Mouse (Mus musculus): Measurements from ENCODE around the gene Rtn2.
"Not testable (repeated sequence)": the region's sequence is repeated elsewhere in the genome, so short reads cannot be mapped to it uniquely, and the experiment has no call there.

Rtn2 gene

GRCm38 (mm10) chr7:19268993-19269681 lies 13.3 kb upstream of the Rtn2 start:
- no peak for DNase-seq (ENCODE audit: low spot score)

- DNase-seq (ENCODE audit: low spot score): peak; percentile 70
Observed at GRCm38 (mm10) chr7:19269721-19270441, 12.5 kb upstream of the Rtn2 start.

DNA sequence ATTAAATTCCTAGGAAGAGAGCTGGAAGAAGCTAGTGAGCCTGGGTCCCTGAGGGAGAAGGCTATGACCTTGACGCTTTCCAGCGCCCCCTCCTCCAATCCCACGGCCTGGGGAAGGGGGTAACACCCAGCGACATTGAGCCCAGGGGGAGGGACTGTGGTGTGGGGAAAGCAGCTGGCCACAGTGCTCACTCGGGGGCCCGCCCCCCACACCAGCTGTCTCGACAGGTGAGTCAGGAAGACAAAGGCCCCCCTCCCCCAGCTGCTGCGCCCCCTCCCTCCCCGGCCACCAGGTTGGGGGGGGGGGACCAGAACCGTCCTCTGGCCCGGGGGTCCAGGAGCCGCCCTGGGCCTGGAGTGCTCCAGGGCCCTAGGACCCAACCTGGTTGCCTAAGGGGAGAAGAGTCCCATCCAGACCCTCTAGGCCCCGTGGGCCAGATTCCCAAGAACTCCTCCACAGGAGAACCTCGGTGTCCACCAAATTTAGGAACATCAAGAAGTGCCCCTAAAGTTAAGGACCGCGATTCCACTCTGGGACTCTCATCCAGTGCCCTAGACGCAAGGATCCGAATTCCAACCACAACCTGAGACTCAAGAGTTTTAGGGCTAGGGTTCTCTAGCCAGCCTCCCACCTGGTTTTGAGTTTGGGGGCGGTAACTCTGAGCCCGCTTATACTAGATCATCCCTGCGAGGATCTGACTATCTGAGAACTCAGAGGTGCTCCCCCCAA lies 11.8 kb upstream of the Rtn2 start:
- peak; percentile 63 for DNase-seq (ENCODE audit: low spot score)

GRCm38 (mm10) chr7:19271238-19272172 lies 10.9 kb upstream of the Rtn2 start, which contains the start of gene Vasp:
Vasp (minus strand) TSS chr7:19271817.
- peak; percentile 89 for DNase-seq (ENCODE audit: low spot score)

GRCm38 (mm10) chr7:19272173-19272764 lies 10.2 kb upstream of the Rtn2 start:
- DNase-seq (ENCODE audit: low spot score): peak; percentile 85

DNA sequence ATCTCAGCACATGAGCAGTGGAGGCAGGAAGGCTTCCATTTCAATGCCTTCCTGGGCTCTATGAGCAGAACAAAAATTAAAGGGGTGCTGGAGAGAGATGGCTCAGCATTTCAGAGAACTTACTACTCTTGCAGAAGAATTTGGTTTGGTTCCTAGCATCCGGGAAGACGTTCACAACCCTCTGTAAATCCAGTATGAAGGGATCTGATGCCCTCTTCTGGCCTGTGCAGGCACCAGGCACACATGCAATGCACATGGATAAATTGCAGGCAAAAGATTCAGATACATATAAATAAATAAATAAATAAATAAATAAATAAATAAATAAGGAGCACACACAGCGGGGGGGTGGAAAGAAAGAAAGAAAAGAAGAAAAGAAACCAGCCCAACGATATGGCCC lies 6.2 kb upstream of the Rtn2 start:
- no peak for DNase-seq (ENCODE audit: low spot score)

DNA sequence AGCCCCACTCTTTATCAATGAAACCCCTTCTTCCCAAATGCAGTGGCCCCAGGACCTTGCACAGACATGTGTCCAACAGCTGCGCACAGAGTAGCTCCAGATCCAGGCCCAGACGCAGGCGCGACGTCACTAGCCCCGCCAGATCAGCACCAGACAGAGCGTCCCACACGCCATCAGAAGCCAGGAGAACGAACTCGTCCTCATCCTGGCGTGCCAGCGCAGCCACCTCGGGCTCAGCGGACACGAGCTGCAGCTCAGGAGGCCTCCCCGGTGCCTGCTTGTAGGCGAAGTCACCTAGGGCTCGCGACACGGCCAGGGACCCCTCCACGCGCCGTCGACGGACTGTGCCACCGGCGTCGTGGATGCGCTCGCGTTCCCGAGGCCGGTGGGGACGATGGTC lies 3.4 kb upstream of the Rtn2 start:
- DNase-seq (ENCODE audit: low spot score): no peak

DNA sequence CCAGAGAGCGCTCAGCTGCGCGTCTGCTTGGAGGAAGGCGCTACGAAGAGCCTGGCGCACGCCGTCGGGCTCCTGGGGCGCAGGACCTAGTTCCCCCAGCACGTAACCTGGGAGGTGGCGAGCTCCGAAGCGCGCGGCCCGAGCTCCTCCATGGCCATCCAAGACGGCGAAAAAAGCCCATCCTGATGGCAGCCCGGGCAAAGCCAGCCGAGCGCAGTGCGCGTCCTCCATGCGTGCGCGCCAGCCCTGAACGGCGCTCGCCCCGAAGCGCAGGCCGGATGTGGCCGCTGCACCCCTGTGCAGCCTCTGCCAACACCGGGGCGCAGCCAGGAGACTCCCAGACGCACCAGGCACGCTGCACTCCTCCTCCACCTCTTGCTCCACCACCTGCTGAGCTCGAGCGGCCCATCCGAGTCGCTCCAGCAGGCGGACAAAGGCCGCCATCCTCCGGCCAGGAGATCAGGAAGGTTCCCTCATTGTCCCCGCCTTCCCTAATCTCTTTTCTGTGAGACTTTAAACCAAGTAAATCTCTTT lies 2.8 kb upstream of the Rtn2 start, which contains the start of gene Ppm1n:
Gene Ppm1n (minus strand): TSS at position 484 of the 534 bp plus-strand sequence.
- no peak for DNase-seq (ENCODE audit: low spot score)

GRCm38 (mm10) chr7:19281680-19282304 lies 632 bp upstream of the Rtn2 start:
- DNase-seq (ENCODE audit: low spot score): not testable (repeated sequence)

DNA sequence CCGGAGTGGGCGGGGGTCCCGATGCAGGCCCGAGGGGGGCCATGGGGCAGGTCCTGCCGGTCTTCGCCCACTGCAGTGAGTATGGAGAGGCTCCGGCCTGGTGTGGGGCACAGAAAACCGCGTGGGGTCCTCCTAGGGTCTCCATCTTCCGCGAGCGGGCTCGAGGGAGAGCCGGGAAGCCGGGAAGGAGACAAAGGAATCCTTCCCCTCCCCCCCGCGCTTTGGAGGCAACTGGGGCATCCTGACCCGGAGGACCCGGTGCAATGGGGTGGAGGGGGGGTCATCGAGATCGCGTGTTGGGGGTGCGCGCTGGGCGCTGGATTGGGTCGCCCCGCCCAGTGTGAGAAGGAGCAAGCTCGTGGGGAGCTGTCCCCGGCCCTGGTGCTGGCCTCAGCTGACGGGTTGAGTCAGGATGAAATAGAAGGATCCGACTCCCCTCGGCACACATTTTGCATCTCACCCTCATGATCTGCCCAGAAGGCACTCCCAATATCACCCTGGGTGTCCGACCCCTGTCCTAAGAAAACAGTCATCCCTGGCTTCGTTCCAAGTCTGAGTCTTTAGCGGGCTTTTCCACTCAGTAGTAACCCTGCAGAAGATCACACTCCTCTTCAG lies 474 bp downstream of the Rtn2 start:
- peak; percentile 86 for DNase-seq (ENCODE audit: low spot score)

DNA sequence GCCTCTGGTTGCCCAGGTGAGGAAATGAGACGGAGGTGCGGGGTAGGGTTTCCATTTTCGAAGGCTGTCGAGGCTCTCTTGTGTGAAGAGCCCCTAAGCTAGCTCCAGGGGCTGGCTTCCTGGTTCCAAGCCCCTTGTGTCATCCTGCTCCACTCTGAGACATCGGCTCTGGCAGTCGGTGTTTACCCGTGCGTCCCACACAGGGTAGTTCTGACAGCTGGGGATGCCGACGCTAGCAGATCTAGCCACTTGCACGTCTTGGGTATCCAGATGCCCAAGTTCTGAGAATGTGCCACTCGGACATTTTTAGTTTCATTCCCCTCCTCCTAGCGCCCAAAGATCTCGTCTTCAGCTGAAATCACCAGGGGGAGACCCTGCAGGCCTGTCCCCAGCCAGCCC lies 981 bp downstream of the Rtn2 start:
- no peak for DNase-seq (ENCODE audit: low spot score)

DNA sequence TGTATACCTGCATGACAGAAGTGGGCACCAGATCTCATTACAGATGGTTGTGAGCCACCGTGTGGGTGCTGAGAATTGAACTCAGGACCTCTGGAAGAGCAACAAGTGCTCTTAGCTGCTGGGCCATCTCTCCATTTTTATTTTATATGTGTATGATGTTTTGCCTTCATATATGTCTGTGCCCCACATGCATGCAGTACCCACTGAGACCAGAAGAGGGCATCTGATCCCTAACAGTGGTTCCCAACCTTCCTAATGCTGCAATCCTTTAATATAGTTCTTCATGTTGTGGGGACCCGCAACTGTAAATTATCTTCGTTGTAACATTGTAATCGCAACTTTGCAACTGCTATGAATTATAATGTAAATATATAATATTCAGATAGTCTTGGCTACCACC lies 2.3 kb downstream of the Rtn2 start:
- peak; percentile 82 for DNase-seq (ENCODE audit: low spot score)

DNA sequence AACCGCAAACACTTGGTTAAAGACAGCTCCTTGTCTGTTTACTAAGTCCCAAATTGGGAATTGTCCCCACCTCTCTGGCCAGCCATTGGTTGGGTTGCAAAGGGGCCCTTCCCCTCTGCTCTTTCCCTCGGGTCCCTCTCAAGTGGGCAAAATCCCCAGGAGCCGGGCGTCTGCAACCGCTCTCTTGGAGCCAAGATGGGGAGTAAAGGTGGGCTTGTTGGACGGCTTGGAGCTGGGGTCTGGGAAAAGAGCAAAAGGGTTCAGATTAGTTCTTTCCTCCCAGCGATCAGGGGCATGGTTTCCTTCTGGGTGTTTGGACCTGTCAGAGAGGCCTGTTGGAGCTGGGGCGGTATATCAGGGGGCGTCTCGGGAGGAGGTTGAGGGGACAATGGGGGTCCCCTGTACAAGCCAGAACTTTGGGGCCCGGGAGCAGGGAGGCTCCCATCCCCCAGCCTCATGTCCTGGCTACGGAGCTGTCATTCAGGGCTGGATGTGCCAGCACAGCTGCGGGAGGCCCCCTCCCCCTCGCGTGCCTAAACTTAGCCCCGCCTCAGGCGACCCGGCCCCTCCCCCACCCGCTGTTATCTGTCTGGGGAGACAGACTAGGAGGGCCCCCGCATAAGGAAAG lies 8.7 kb downstream of the Rtn2 start:
- DNase-seq (ENCODE audit: low spot score): peak; percentile 73

DNA sequence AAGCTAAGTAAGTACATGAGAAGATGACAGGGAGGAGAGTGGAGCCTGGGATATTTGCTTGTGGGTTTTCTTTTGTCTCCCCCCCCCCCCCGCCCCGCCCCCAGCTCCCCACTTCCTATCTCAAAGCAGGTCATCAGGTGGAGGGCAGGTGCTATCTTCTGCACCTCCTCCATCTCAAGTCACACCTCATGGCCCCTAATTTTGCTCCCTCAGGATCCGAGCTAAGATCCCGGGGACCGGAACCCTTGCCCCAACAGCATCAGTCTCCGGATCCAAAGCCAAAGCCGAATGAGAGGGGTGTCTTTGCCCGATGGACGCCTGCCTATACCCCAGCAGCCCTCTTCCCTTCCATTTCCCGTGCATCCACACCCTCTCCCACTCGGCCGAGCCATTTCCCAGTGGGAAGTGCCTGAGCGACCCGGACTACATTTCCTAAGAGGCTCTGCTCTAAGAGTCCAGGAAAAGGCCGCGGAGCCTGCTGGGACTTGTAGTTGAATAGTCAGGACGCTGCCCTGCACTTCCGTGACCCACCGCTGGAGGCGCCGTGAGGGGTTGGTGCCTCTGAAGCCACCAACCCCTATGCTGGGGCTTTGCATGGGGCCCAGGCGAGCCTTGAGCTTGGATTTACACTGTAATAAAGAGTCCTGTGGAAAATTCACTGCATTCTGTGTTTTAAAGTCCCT lies 13.2 kb downstream of the Rtn2 start:
- peak; percentile 99 for DNase-seq (ENCODE audit: low spot score)

GRCm38 (mm10) chr7:19297034-19297433 lies 14.6 kb downstream of the Rtn2 start:
- DNase-seq (ENCODE audit: low spot score): no peak

- no peak for DNase-seq (ENCODE audit: low spot score)
Observed at GRCm38 (mm10) chr7:19297794-19298193, 15.4 kb downstream of the Rtn2 start.

DNA sequence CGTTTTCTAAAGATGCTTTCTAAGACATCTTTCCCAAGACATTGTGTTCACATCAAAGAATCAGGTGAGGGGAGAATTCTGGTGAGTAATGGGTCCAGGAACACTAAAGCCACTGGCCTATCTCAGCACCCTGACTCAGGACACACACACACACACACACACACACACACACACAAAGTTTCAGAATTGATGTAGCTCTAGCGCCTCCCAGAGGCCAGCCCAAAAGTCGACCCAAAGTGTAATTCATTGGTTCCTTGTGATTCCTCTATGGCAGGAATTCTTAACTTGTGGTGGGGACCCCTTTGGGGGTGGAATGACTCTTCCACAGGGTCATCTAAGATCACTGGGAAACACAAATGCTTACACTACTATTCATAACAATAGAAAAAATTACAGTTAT lies 16.8 kb downstream of the Rtn2 start:
- DNase-seq (ENCODE audit: low spot score): peak; percentile 73

DNA sequence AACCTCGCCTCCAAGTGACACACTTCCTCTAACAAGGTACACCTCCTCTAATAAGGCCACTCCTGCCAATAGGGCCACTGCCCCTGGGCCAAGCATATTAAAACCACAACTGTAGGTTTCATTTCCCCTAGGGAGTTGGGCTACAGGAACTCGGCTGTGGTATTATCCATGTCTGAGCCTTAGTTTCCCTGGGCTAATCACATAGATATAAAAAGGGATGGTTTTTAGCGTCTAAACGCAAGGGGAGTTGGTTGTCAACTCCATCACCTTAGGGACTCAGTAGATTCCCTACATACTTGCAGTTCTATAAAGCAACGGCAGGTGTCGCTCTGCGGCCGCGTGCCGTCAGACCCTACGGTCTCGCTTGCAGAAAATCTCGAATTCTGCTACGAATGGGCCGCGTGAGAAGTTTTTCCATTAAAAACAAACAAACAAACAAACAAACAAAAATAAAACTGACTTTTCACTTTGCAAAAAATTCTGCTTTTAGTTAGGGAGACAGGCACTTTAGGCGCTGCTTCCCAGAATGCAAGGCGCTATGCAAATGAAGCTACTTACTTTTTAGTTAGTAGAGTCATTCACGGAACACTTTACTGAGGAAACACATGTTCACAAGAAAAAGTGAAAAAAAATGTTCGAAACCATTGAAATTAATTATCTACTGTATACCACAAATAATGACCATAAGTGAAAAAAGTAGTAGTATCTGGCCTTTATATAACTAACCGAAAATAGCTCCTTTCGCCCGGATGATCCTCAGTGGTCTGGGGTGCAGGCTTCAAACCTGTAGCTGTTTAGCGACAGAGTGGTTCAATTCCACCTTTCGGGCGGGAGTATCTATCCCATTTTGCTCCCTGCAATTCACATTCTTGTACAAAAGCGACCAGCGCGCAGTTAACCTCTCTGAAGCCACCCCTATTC lies 18.3 kb downstream of the Rtn2 start:
- DNase-seq (ENCODE audit: low spot score): peak; percentile 91
